Mouse (Mus musculus) lung, adult 10 weeks (tissue): Measurements from ENCODE around the gene Lrrc4. TPM values are rescaled to one million over a fixed set of nuclear protein-coding genes. Genes with fewer than 3 reads are reported as not detected.

Source experiments
- polyA plus RNA-seq: library from polyadenylated mRNA; stranded (reverse); fragments of 350-450 nt; fragmentation: Illumina TruSeq; extraction: RNeasy Lipid Tissue Mini Kit (QIAGEN cat#74804); gene quantifications from one replicate; pipeline ENCODE4 v1.2.3, GENCODE M21; 2014; ENCODE audit warnings: low read depth, low replicate concordance; ENCODE audit not compliant: insufficient read depth

The Lrrc4 gene
- 0.14 TPM for polyA plus RNA-seq

DNA sequence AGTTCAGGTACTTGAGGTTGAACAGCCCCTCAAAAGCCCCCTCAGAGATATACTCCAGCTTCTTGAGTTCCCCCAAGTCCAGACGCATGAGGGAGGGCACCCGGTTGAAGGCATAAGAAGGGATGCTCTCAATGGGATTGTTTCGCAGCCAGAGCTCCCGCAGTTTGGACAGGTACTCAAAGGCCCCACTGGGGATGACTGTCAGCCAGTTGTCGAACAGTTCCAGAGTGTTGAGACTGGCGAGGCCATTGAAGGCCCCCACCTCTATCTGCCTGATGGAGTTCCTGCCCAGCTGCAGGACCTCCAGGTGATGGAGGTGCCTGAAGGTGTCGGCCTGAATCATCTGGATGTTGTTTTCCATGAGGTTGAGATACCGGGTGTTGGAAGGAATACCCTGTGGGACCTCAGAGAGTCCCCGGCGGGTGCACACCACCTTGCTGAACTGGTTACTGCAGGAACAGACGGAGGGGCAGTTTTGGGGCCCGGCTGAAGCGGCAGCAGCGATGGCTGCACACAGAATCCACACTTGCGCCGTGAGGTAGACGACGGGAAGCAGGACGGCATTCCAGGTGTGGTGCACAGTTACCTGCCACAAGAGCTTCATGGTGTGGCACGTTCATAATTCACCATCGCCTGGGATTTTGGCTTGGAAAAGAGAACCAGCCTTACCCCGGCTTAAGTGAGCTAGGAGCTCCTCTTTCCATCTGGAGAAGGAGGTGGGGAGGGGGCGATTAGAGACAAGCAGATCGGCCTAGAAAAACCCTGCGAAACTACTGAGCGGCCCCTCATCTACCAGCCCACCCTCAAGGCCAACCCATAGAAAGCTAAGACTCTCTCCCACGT lies at the start of gene Lrrc4:
Lrrc4 (minus strand) TSS at position 737 of the 843 bp plus-strand sequence.

Other genes starting within 250 kb of the Lrrc4 start
- gene Lep, start 228.5 kb upstream of the Lrrc4 start, polyA plus RNA-seq, result 1.2 TPM